Mouse (Mus musculus) brain, embryonic 14.5 days (tissue): ENCODE results near the gene Ube2e2. TPM values are rescaled to one million over a fixed set of nuclear protein-coding genes. Genes with fewer than 3 reads are reported as not detected.

Experiments used
- DNase-seq: peaks from one replicate; pipeline ENCODE4 v3.0.0-alpha.2; 2011; ENCODE audit warnings: low read depth
- CTCF ChIP-seq: fragments of 200-500 bp; IDR thresholded peaks from 2 replicates; pipeline ENCODE4 v1.5.1; 2012; ENCODE audit warnings: inconsistent platforms, mild to moderate bottlenecking, moderate library complexity, borderline replicate concordance; ENCODE audit not compliant: insufficient read depth, insufficient read length; ENCODE audit errors: extremely low read depth
- POLR2A ChIP-seq: fragments of 200-500 bp; IDR thresholded peaks from 2 replicates; pipeline ENCODE4 v1.6.1; 2012; ENCODE audit warnings: mild to moderate bottlenecking, inconsistent platforms, borderline replicate concordance; ENCODE audit not compliant: poor library complexity, insufficient read depth, insufficient read length, severe bottlenecking; ENCODE audit errors: extremely low read depth
- polyA plus RNA-seq: library from polyadenylated mRNA; depleted of rRNA; stranded (reverse); fragments of >200 nt; gene quantifications from 2 replicates; pipeline ENCODE4 v1.2.3, GENCODE M21; 2012

The Ube2e2 gene
- polyA plus RNA-seq, 1 experiment: 126 TPM

DNA sequence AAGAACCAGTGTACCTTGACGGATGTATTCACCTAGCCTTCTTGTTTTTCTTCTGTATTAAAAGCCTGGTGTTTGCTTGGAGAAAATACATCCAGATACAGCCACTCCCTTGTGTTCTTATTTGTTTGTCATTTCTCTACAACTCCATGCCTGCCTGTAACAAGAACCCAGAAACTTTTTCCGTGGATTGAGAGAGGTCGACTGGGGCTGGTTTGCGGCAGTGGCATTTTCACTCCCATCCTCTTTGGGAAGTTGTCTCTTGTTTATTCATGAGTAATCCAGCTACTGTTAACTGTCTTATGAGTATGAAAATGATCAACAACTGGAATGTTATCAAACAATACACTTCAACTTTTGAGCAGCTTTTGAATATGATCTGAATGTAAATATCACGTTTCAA lies 115.8 kb downstream of the Ube2e2 start:
- no peak for TF ChIP-seq CTCF
- no peak for TF ChIP-seq POLR2A
- DNase-seq: no peak

DNA sequence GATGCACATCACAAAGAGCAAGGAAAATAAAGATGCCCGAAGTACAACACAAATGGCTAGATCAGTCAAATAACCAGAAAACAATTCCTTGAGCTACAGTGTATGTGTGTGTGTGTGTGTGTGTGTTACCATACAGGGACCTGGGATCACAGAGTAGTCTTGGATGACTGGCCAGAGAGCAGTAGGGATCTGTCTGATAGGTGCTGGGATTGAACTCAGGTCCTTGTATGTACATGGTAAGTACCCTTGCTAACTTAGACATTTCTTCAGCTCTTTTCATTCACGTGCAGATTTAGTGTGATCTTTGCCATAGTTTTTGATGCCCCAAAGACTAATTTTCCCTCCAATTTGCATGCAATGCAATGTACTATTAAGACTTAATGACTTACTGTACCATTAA lies 117.9 kb downstream of the Ube2e2 start:
- no peak for TF ChIP-seq CTCF
- TF ChIP-seq POLR2A: no peak
- DNase-seq: peak; percentile 12

DNA sequence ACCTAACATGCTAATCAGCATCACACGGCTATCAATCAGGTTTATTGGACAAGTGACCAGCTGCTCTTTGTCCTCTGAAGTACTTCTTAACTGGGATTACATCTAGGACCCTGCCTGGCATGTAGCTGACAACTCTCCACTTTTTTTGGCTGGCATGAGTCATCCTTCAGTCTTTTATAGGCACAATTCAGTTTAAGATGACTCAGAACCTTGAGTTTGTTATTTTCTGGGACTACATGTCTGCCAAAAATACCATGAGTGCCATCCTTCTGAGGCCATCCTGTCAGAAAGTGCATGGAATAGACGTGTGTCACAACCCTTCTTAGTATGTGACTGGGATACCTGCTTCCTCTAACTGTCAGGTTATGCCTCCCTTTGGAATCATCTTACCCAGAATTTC lies 120.3 kb downstream of the Ube2e2 start:
- DNase-seq: no peak
- TF ChIP-seq POLR2A (no peak), CTCF (no peak)

DNA sequence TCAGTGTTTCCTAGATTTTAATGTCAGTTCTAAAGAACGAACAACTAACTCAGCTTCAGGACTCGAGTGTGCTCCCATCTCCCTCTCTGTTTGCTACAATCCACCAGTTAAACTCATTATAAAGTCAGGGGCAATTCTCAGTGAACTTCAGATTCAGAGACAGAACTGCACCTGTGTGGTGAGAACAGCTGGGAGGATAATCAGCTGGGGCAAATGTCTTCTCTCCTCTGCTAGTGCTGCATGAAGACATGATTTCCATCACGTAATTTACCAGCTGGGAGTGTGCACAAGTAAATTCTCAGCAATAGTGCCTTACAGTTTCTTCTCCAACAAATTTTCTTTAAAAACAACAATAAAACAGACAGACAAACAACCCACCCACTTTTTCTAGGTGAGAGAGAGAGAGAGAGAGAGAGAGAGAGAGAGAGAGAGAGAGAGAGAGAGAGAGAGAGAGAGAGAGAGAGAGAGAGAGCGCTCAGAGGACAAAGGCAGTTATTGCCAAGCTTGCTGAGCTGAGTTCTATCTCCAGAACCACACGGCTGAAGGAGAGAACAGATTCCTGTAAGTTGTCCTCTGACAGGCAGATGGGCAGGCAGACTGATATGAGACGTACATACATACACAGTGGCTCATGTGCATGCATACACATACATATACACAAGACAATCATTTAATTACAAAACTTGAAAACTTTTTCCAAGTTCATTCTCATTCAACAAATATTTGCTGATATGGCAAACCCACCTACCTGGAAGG lies 134.3 kb downstream of the Ube2e2 start:
- DNase-seq: peak; percentile 32
- TF ChIP-seq POLR2A (no peak), CTCF (no peak)

DNA sequence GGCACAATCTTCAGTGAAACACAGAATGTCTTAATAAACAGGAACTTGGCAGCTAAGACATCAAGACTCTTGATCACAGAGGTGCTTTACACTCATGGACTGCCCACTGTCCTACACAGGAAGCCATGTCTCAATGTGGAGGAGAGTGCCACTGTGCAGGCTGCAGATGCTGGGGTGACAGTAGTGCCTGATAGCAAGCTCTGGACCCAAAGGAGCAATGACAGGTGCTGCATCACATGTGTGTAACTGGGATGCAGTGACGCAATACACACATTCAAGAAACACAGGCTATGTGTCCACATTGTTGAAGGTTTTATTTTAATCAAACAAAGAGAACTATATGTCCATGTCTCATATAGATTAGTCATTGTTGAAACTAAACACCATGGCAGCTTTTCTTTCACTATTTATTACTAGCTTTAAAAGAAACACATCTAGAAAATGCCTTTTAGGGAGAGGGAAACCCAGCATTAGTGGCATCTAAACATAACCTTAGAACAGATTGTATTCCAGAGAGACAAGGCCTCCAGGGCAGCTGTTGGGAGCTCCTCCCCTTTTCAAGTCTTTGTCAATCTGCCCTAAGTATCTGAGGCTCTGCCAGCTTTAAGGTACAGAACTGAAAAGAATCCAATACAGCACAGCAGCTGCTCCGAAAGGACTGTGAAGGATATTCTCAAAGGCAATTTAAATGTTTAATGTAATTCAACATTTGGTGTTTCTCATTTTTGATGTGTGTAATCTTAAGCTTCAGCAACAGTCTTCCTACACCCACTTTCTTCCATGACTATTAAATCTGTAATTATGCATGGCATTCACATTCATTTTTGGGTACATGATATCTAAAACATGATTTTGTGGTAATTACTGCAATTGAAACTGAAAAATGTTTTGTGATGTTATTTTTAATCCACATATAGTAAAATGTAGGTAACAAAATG lies 135.2 kb downstream of the Ube2e2 start:
- DNase-seq: peak; percentile 75
- no peak for TF ChIP-seq CTCF
- TF ChIP-seq POLR2A: no peak

DNA sequence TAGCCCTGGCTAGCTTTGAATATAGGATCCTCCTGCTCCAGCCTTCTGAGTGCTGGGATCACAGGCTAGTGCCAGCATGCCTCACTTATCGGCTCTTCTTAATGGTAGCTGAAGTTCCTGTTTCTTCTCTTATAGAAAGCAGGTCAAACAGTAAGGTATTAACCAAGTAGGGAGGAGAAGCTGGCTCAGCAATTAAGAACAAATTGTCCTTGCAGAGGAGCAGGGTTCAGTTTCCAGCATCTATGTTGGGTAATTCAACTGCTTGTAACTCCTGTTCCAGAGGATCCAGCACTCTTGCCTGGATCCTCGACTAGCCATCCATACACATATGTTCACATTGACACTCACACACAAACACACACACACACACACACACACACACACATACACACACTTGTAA lies 136.1 kb downstream of the Ube2e2 start:
- no peak for DNase-seq
- TF ChIP-seq CTCF: no peak
- no peak for TF ChIP-seq POLR2A

DNA sequence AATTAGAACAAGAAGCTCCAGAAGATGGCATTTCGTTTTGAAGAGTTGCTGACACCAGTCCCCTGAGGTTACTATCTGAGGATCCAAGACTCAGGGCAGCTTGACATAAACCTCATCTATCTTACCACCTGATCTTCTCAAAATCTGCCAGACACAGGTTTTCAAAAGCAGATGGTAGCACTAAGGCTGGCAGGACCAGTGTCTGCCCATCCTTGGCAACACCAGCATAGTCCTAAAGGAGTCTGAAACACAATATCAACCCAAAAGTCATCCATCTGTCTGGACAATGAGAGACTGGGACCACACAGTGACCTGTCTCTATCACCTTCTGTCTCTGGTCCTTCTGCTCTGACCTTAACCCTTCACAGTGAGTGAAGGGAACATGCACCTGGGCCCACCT lies 138.7 kb downstream of the Ube2e2 start:
- DNase-seq: no peak
- TF ChIP-seq CTCF: no peak
- no peak for TF ChIP-seq POLR2A

DNA sequence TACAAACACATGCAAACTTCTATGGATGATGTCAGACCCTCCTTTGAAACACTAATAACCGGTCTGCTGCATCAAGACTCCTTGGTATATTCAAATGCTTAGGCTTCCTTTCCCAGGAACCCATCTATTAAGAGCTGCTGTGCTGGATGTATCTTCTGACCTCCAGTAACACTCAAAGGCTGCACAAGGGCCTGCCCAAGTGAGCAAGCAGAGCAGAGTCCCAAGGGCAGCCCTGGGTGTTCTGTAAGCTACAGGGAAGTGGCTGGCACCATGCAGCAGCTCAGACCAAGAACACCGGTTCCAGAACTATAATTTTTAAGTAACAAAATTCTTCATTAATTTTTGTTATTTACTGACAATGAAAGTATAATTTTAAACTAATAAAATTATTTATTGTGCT lies 139.5 kb downstream of the Ube2e2 start:
- TF ChIP-seq CTCF (no peak), POLR2A (no peak)
- no peak for DNase-seq

DNA sequence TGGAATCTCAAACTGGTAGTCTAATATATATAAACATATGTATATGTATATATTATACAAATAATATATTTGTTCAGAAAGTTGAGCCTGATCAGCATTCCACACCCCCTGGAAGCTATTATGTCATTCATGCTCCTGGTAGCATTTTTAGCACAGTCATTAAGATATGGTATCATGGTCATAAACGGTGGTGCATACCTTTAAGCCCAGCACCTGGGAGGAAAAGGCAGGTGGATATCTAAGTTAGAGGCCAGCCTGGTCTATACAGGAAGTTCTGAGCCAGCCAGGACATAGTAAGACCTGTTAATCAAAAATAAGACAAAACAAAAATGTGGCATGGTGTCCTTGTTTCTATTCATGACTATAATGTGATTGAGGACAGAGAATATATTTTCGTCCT lies 140.1 kb downstream of the Ube2e2 start:
- no peak for DNase-seq
- no peak for TF ChIP-seq CTCF
- TF ChIP-seq POLR2A: no peak

DNA sequence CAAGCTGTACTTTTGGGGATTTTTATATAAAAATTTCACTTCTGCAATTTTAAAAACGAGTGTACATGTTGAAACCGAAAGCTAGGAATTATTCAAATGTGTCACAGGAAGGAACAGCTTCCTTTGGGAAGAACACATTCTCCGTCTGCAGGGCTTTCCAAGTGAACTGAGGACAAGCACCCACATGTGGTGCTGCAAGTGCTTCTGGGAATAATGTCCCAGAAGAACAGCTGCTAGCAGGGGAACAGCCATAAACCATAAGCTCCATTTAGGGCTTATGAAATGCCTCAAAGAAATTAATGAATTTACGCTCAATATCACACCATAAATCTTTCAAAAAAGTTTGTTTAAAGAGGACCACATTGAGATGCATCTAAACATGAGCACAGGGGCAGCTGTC lies 162.9 kb downstream of the Ube2e2 start:
- TF ChIP-seq POLR2A (no peak), CTCF (no peak)
- no peak for DNase-seq
